Mouse (Mus musculus): ENCODE results near the gene Pycr1.

Gene Pycr1

GRCm38 (mm10) chr11:120665406-120665805, 21.8 kb upstream of the Pycr1 start:
- ChIA-PET CTCF (interaction anchor here (0.5 to 3.2 kb wide), 15 partner anchors 13 to 111 kb away, joined by 3 to 13 read pairs (median 4); partner anchors contain the start of genes Cenpx (in 1 of the 4), Lrrc45 (in 1 of the 4), Mafg (in 1 of the 4) and Pycr1 (in 1 of the 4)), POLR2A (interaction anchor here in 3 of 4 experiments (0.6 to 34.4 kb wide), 53 partner anchors 8 to 723 kb away, joined by 3 to 509 read pairs (median 6); partner anchors contain the start of genes Mafg (in 3 of the 3), Pycr1 (in 3 of the 3), Cenpx (in 2 of the 3) and Dcxr (in 2 of the 3))

- ChIA-PET CTCF (interaction anchor here in 1 of 4 experiments (1.1 kb wide), 1 partner anchor 56 kb away, joined by 3 read pairs; no protein-coding TSS in a partner anchor), POLR2A (interaction anchor here in 3 of 4 experiments (1.2 to 34.4 kb wide), 10 partner anchors 8 to 90 kb away, joined by 3 to 509 read pairs (median 32); partner anchors contain the start of genes Mafg (in 2 of the 3), Pycr1 (in 2 of the 3), Cenpx (in 1 of the 3) and Lrrc45 (in 1 of the 3))
Measured at GRCm38 (mm10) chr11:120663714-120664113, 20.1 kb upstream of the Pycr1 start.

- CTCF ChIA-PET: no interaction called here
- POLR2A ChIA-PET: interaction anchor here in 3 of 4 experiments (0.7 to 34.4 kb wide), 12 partner anchors 11 to 189 kb away, joined by 3 to 509 read pairs (median 4); partner anchors contain the start of genes Mafg (in 2 of the 3), Pycr1 (in 2 of the 3), Aspscr1 (in 1 of the 3) and Cenpx (in 1 of the 3)
Measured at GRCm38 (mm10) chr11:120662759-120663158, 19.2 kb upstream of the Pycr1 start.

GRCm38 (mm10) chr11:120661076-120661460, 17.5 kb upstream of the Pycr1 start, which contains the start of gene Notum:
Gene Notum (minus strand): TSS chr11:120661175.
- ChIA-PET POLR2A (interaction anchor here (0.6 to 34.4 kb wide), 29 partner anchors 9 to 191 kb away, joined by 3 to 509 read pairs (median 4); partner anchors contain the start of genes Pycr1 (in 4 of the 4), Aspscr1 (in 2 of the 4), Cenpx (in 2 of the 4) and Lrrc45 (in 2 of the 4)), CTCF (interaction anchor here (0.5 to 3.1 kb wide), 16 partner anchors 16 to 1305 kb away, joined by 3 to 25 read pairs (median 4); partner anchors contain the start of genes Pycr1 (in 2 of the 4), Cenpx (in 1 of the 4), Lrrc45 (in 1 of the 4) and Mafg (in 1 of the 4))

- CTCF ChIA-PET: interaction anchor here (0.5 to 3.1 kb wide), 26 partner anchors 16 to 1304 kb away, joined by 3 to 25 read pairs (median 4); partner anchors contain the start of genes Pycr1 (in 2 of the 4), Cenpx (in 1 of the 4), Dcxr (in 1 of the 4) and Lrrc45 (in 1 of the 4)
- POLR2A ChIA-PET: interaction anchor here (0.6 to 20.9 kb wide), 45 partner anchors 9 to 191 kb away, joined by 3 to 227 read pairs (median 4); partner anchors contain the start of genes Pycr1 (in 3 of the 4), Aspscr1 (in 2 of the 4), Cenpx (in 2 of the 4) and Lrrc45 (in 2 of the 4)
Measured at GRCm38 (mm10) chr11:120660301-120661075, 16.9 kb upstream of the Pycr1 start.

- ChIA-PET CTCF (interaction anchor here (0.6 to 3.1 kb wide), 67 partner anchors 8 to 381 kb away, joined by 3 to 25 read pairs (median 4); partner anchors contain the start of genes Cenpx (in 2 of the 4), Lrrc45 (in 2 of the 4), Dcxr (in 1 of the 4) and Mafg (in 1 of the 4)), POLR2A (interaction anchor here (0.5 to 20.9 kb wide), 72 partner anchors 7 to 486 kb away, joined by 3 to 227 read pairs (median 4); partner anchors contain the start of genes Pycr1 (in 3 of the 4), Rac3 (in 3 of the 4), Aspscr1 (in 2 of the 4) and Cenpx (in 2 of the 4))
Measured at GRCm38 (mm10) chr11:120659509-120660300, 16.1 kb upstream of the Pycr1 start.

GRCm38 (mm10) chr11:120658876-120659410, 15.4 kb upstream of the Pycr1 start:
- ChIA-PET POLR2A (interaction anchor here (0.5 to 20.9 kb wide), 55 partner anchors 8 to 487 kb away, joined by 3 to 227 read pairs (median 4); partner anchors contain the start of genes Pycr1 (in 3 of the 4), Aspscr1 (in 2 of the 4), Cenpx (in 2 of the 4) and Lrrc45 (in 2 of the 4)), CTCF (interaction anchor here (0.6 to 3.1 kb wide), 62 partner anchors 9 to 382 kb away, joined by 3 to 25 read pairs (median 4); partner anchors contain the start of genes Cenpx (in 2 of the 4), Lrrc45 (in 2 of the 4), Dcxr (in 1 of the 4) and Mafg (in 1 of the 4))

- ChIA-PET POLR2A (interaction anchor here in 3 of 4 experiments (0.9 to 20.9 kb wide), 17 partner anchors 9 to 84 kb away, joined by 3 to 227 read pairs (median 7); partner anchors contain the start of genes Mafg (in 2 of the 3), Pycr1 (in 2 of the 3), Aspscr1 (in 1 of the 3) and Myadml2 (in 1 of the 3)), CTCF (interaction anchor here in 1 of 4 experiments (1.1 kb wide), 1 partner anchor 150 kb away, joined by 3 read pairs; no protein-coding TSS in a partner anchor)
Measured at GRCm38 (mm10) chr11:120657301-120657700, 13.7 kb upstream of the Pycr1 start.

GRCm38 (mm10) chr11:120654741-120655140, 11.2 kb upstream of the Pycr1 start:
- POLR2A ChIA-PET: interaction anchor here in 3 of 4 experiments (0.6 to 20.9 kb wide), 16 partner anchors 9 to 65 kb away, joined by 3 to 227 read pairs (median 4); partner anchors contain the start of genes Pycr1 (in 3 of the 3), Aspscr1 (in 1 of the 3), Cenpx (in 1 of the 3) and Lrrc45 (in 1 of the 3)
- CTCF ChIA-PET: interaction anchor here in 2 of 4 experiments (0.6 to 1.1 kb wide), 5 partner anchors 11 to 188 kb away, joined by 3 read pairs; partner anchors contain the start of gene Pycr1 (in 1 of the 2)

- POLR2A ChIA-PET: interaction anchor here in 2 of 4 experiments (0.7 to 20.9 kb wide), 9 partner anchors 9 to 32 kb away, joined by 3 to 227 read pairs (median 3); partner anchors contain the start of genes Mafg (in 1 of the 2), Notum (in 1 of the 2) and Sirt7 (in 1 of the 2)
- CTCF ChIA-PET: interaction anchor here in 2 of 4 experiments (0.7 to 0.9 kb wide), 4 partner anchors 8 to 392 kb away, joined by 3 to 5 read pairs (median 4); partner anchors contain the start of gene Pycr1 (in 1 of the 2)
Measured at GRCm38 (mm10) chr11:120651872-120652271, 8.3 kb upstream of the Pycr1 start.

GRCm38 (mm10) chr11:120648001-120648476, 4.5 kb upstream of the Pycr1 start, which contains the start of gene Myadml2:
Gene Myadml2 (minus strand): TSS chr11:120648158.
- ChIA-PET POLR2A (interaction anchor here (0.6 to 27.6 kb wide), 26 partner anchors 8 to 202 kb away, joined by 3 to 947 read pairs (median 4); partner anchors contain the start of genes Mafg (in 4 of the 4), Arl16 (in 1 of the 4), Ccdc137 (in 1 of the 4) and Notum (in 1 of the 4)), CTCF (interaction anchor here in 1 of 4 experiments (1.1 to 1.9 kb wide), 3 partner anchors 8 to 128 kb away, joined by 3 to 5 read pairs (median 3); no protein-coding TSS in a partner anchor)

GRCm38 (mm10) chr11:120647047-120647830, 3.7 kb upstream of the Pycr1 start:
- ChIA-PET CTCF (interaction anchor here in 2 of 4 experiments (1.1 to 1.9 kb wide), 5 partner anchors 9 to 129 kb away, joined by 3 to 5 read pairs (median 4); no protein-coding TSS in a partner anchor), POLR2A (interaction anchor here in 3 of 4 experiments (0.5 to 27.6 kb wide), 33 partner anchors 9 to 333 kb away, joined by 3 to 947 read pairs (median 6); partner anchors contain the start of genes Mafg (in 3 of the 3), Arl16 (in 1 of the 3), Ccdc137 (in 1 of the 3) and Notum (in 1 of the 3))

- POLR2A ChIA-PET: interaction anchor here (0.5 to 27.6 kb wide), 125 partner anchors 8 to 594 kb away, joined by 3 to 947 read pairs (median 5); partner anchors contain the start of genes Cenpx (in 4 of the 4), Lrrc45 (in 4 of the 4), Mafg (in 4 of the 4) and Notum (in 4 of the 4)
- CTCF ChIA-PET: interaction anchor here (0.5 to 2.4 kb wide), 29 partner anchors 8 to 153 kb away, joined by 3 to 24 read pairs (median 4); partner anchors contain the start of genes Mafg (in 2 of the 4), Notum (in 2 of the 4), Cenpx (in 1 of the 4) and Lrrc45 (in 1 of the 4)
Measured at GRCm38 (mm10) chr11:120642939-120643600, 499 bp downstream of the Pycr1 start.
